ENCODE assay signal across 13 mouse cellular contexts in genomic region chr4:125257916-125258315, GRCm38 (mm10).
DNase-seq lines count a peak whose midpoint lies in the region; ATAC-seq lines count a peak whose summit lies in the region.
"Had no signal": no experiment of that assay in that cellular context is flagged by ENCODE, and none has a peak within 500 bp of the region (broad histone marks: within the 10 kb centered on the region; RNA-seq: fewer than 3 reads in every experiment).

No protein-coding gene starts in this region.

- ATAC-seq in frontal cortex, adult (ENCODE audit: low TSS enrichment), result peak; percentile 41; the same call in 1 of the 2 replicates
- no peak for ATAC-seq in erythroblast, adult 5-6 weeks (replicated peaks; ENCODE audit: low FRiP score, poor library complexity, severe bottlenecking)
- ATAC-seq: midbrain, embryonic 13.5 days had no signal

- no peak for DNase-seq in frontal cortex, postnatal 10 days (ENCODE audit: low spot score in 2 of 2)
- DNase-seq in right cerebral cortex, postnatal 10 days (ENCODE audit: low spot score in 2 of 2), result peak; percentile 53 to 55
- no peak for DNase-seq in right cerebral cortex, postnatal 4 days
- peak; percentile 73 for DNase-seq in brain, adult 2 months (ENCODE audit: low read depth, low spot score)
- no peak for DNase-seq in spleen, adult 18-20 months
- DNase-seq: gastrocnemius, postnatal 10 days; kidney, adult 11 months; kidney, postnatal 14 days; lung, embryonic 14.5 days; thymus, postnatal 25 days had no signal

Comparison
In these comparisons a context has a peak if more than half of its experiments do, and no peak if none do; other contexts are left out.
1. DNase-seq: peak in right cerebral cortex, postnatal 10 days (2 of 2) and brain, adult 2 months (single experiment); none in frontal cortex, postnatal 10 days (0 of 2), right cerebral cortex, postnatal 4 days (single experiment) and spleen, adult 18-20 months (0 of 2).